Mouse (Mus musculus): ENCODE measurements around the gene Ints13. TPM values are rescaled to one million over a fixed set of nuclear protein-coding genes. Genes with fewer than 3 reads are reported as not detected.

Ints13 gene
- total and polyA plus RNA-seq, 3 experiments = 31.9 to 51.9 (median 50.5) TPM

DNA sequence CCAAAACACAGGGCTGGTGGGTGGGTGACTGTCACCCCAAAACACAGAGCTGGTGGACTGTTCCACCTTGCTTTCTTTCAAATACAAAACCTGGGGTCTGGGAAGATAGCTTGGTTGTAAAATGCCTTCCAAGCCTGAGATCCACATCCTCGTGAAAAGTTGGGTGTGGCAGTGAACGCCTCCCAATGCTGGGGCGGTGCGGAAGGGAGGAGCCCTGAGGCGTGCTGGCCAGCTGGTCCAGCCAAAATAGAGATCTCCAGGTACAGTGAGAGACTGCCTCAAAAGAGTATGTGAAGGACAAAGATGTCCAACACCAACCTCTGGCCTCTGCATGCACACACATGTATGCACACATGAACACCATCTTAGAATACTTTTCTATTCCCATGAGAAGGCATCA, 36.9 kb upstream of the Ints13 start:
- H3K9ac ChIP-seq (ENCODE audit: insufficient read depth, low read depth) = no peak overlapping the region
- peaks cover 2 to 16% of the 10 kb centered on the region in 2 experiments; a peak in 3 of 4 replicates for H3K4me1 ChIP-seq (ENCODE audit: control insufficient read depth in 1 of 2, insufficient read depth in 2 of 2)
- H3K4me3 ChIP-seq (replicated peaks in 1 of 3; ENCODE audit: low read depth in 2 of 3, low read length in 2 of 3, poor library complexity in 1 of 3) = no peak overlapping the region
- in situ Hi-C loops (cut with MboI; ENCODE audit: low pct_ligation_motif_present, low pct_unique_long_range_greater_than_20kb, low sequenced_read_pairs) = no loop called here
- no peaks in the 10 kb centered on the region for H3K79me2 ChIP-seq (replicated peaks; ENCODE audit: control insufficient read depth, extremely low read depth, insufficient read depth, poor library complexity, severe bottlenecking)
- H3K9me3 ChIP-seq (replicated peaks; ENCODE audit: low read length) = peaks cover 2% of the 10 kb centered on the region
- no peak overlapping the region for H3K27ac ChIP-seq (ENCODE audit: insufficient read depth, low read depth)
- H3K4me2 ChIP-seq (ENCODE audit: insufficient read depth, low read depth, poor library complexity, severe bottlenecking) = no peak overlapping the region
- DNase-seq (ENCODE audit: extremely low read depth) = no peak
- no peaks in the 10 kb centered on the region for H3K27me3 ChIP-seq (replicated peaks)
- no peak for TF ChIP-seq POLR2AphosphoS2 (IDR thresholded peaks at IDR 0.05; ENCODE audit: low read depth, low read length)
- no peak for TF ChIP-seq SIN3A (IDR thresholded peaks at IDR 0.05; ENCODE audit: low read length)
- no peak for TF ChIP-seq RCOR1 (conservative IDR thresholded peaks at IDR 0.05; ENCODE audit: low read depth, low read length)
- no peak for TF ChIP-seq MXI1 (IDR thresholded peaks at IDR 0.05; ENCODE audit: low read depth, low read length)
- no peak for TF ChIP-seq USF1 (IDR thresholded peaks at IDR 0.05; ENCODE audit: low read depth, low read length)
- TF ChIP-seq CTCF (conservative IDR thresholded peaks at IDR 0.05 in 1 of 2, IDR thresholded peaks at IDR 0.05 in 1 of 2; ENCODE audit: low read depth in 2 of 2, low read length in 2 of 2) = no peak
- TF ChIP-seq POLR2A (IDR thresholded peaks at IDR 0.05; ENCODE audit: low read depth, low read length) = no peak
- no peak for TF ChIP-seq USF2 (conservative IDR thresholded peaks at IDR 0.05; ENCODE audit: low read depth, low read length)
- TF ChIP-seq JUN (IDR thresholded peaks at IDR 0.05; ENCODE audit: insufficient read depth, low read depth, low read length) = no peak
- TF ChIP-seq ZNF384 (IDR thresholded peaks at IDR 0.05; ENCODE audit: low read depth, low read length) = no peak
- TF ChIP-seq SMC3 (IDR thresholded peaks at IDR 0.05; ENCODE audit: low read depth, low read length) = no peak
- dilution Hi-C loops (cut with MboI; ENCODE audit: extremely low pct_ligation_motif_present, extremely low pct_unique_long_range_greater_than_20kb, low sequenced_read_pairs) = no loop called here
- H3K36me3 ChIP-seq (replicated peaks in 1 of 2; ENCODE audit: control insufficient read depth in 1 of 2, insufficient read depth in 1 of 2, low read length in 1 of 2) = peaks cover 57 to 82% of the 10 kb centered on the region in 2 experiments

DNA sequence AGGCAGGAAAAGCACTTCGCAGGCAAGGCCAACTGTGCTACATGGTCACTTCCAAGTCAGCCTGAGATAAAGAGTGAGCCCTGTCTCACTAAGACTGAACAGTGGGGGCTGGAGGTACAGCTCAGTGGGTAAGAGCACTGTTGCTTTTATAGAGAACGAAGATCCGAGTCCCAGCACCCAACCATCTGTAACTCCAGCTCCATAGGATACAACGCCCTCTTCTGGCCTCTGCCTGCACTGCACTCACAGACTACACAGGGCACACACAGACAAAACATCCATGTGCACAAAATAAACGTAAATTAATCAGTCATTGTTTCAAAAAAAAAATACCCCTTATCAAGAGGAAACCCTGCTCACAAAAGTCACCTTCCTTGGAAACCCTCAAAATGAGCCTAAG, 36.3 kb upstream of the Ints13 start:
- in situ Hi-C loops (cut with MboI; ENCODE audit: low pct_ligation_motif_present, low pct_unique_long_range_greater_than_20kb, low sequenced_read_pairs) (no loop called here), dilution Hi-C loops (cut with MboI; ENCODE audit: extremely low pct_ligation_motif_present, extremely low pct_unique_long_range_greater_than_20kb, low sequenced_read_pairs) (no loop called here)
- H3K9ac ChIP-seq (ENCODE audit: insufficient read depth, low read depth) = no peak overlapping the region
- no peak overlapping the region for H3K27ac ChIP-seq (ENCODE audit: insufficient read depth, low read depth)
- no peak overlapping the region for H3K4me2 ChIP-seq (ENCODE audit: insufficient read depth, low read depth, poor library complexity, severe bottlenecking)
- TF ChIP-seq USF1 (IDR thresholded peaks at IDR 0.05; ENCODE audit: low read depth, low read length) (no peak), USF2 (conservative IDR thresholded peaks at IDR 0.05; ENCODE audit: low read depth, low read length) (no peak), RCOR1 (conservative IDR thresholded peaks at IDR 0.05; ENCODE audit: low read depth, low read length) (no peak), POLR2AphosphoS2 (IDR thresholded peaks at IDR 0.05; ENCODE audit: low read depth, low read length) (no peak), KAT2A (IDR thresholded peaks at IDR 0.05; ENCODE audit: insufficient replicate concordance, low read length) (no peak), MAZ (IDR thresholded peaks at IDR 0.05; ENCODE audit: low read depth, low read length) (no peak), NELFE (IDR thresholded peaks at IDR 0.05; ENCODE audit: low read depth, low read length) (no peak), GABPA (IDR thresholded peaks at IDR 0.05; ENCODE audit: insufficient replicate concordance, low read depth, low read length) (no peak), ETS1 (conservative IDR thresholded peaks at IDR 0.05; ENCODE audit: low read depth, low read length) (no peak)
- no peak overlapping the region for H3K4me3 ChIP-seq (replicated peaks in 1 of 3; ENCODE audit: low read depth in 2 of 3, low read length in 2 of 3, poor library complexity in 1 of 3)
- no peaks in the 10 kb centered on the region for H3K27me3 ChIP-seq (replicated peaks)
- H3K9me3 ChIP-seq (replicated peaks; ENCODE audit: low read length) = peaks cover 2% of the 10 kb centered on the region
- no peaks in the 10 kb centered on the region for H3K79me2 ChIP-seq (replicated peaks; ENCODE audit: control insufficient read depth, extremely low read depth, insufficient read depth, poor library complexity, severe bottlenecking)
- H3K4me1 ChIP-seq (ENCODE audit: control insufficient read depth in 1 of 2, insufficient read depth in 2 of 2) = peaks cover 2 to 16% of the 10 kb centered on the region in 2 experiments; a peak in 3 of 4 replicates
- DNase-seq (ENCODE audit: extremely low read depth) = no peak
- H3K36me3 ChIP-seq (replicated peaks in 1 of 2; ENCODE audit: control insufficient read depth in 1 of 2, insufficient read depth in 1 of 2, low read length in 1 of 2) = peaks cover 56 to 84% of the 10 kb centered on the region in 2 experiments

Measured in CH12.LX (cell line).